Mouse (Mus musculus) neutrophil, adult 59 days (primary cell): ENCODE data around the gene Gm1110. TPM values are rescaled to one million over a fixed set of nuclear protein-coding genes. Genes with fewer than 3 reads are reported as not detected.

Experiments
- total RNA-seq, 2 experiments: library from RNA; stranded (reverse); gene quantifications; 1 replicate in 1 of 2; 2 replicates in 1 of 2; pipeline ENCODE4 v1.2.4; 2023

The Gm1110 gene
- total RNA-seq = not detected

GRCm38 (mm10) chr9:26922909-26923526, at the start of gene Gm1110:
TSS of gene Gm1110 (minus strand) at chr9:26923111.

DNA sequence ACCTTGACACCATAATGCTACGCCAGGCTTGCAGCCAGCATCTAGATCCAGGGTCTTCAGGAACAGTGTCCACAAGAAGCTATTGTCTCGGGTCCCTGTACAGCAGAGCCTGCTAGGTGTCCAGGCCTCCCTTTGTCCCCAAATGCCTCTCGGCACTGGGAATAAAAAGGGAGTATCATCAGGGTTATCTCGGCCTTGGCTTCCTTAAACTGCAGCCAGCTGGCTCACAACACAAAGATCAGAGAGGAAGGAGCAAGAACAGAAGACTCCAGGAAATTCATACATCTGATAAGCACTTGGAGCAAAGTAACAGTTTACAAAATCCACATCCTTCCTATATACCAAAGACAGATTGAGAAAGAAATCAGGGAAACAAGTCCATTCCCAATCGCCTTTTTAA, 62.2 kb downstream of the Gm1110 start, which contains the start of gene Glb1l3:
Glb1l3 (minus strand) TSS at position 140 of the 400 bp plus-strand sequence.

Other genes with a start within 250 kb of the Gm1110 start
- gene B3gat1, start 189.4 kb downstream of the Gm1110 start, total RNA-seq = not detected
- not detected for gene Glb1l2, start 116.6 kb downstream of the Gm1110 start, total RNA-seq
- gene Glb1l3, start 62.2 kb downstream of the Gm1110 start, total RNA-seq = not detected
- gene Acad8, start 76.5 kb upstream of the Gm1110 start, total RNA-seq = 10 to 100 TPM; 26.5 to 31.4 TPM
- 10 to 100 TPM; 13.2 to 14.5 TPM for gene Thyn1, start 76.6 kb upstream of the Gm1110 start, total RNA-seq
- 10 to 100 TPM; 55.1 to 58.4 TPM for gene Vps26b, start 107.0 kb upstream of the Gm1110 start, total RNA-seq
- gene Ncapd3, start 107.1 kb upstream of the Gm1110 start, total RNA-seq = 10 to 100 TPM; 37.1 to 37.6 TPM
- under 1 TPM in 1 of 2 experiments, not detected in 1; 0.20 TPM for gene Jam3, start 232.3 kb upstream of the Gm1110 start, total RNA-seq